Mouse (Mus musculus): ENCODE measurements around the gene Scap. TPM values are rescaled to one million over a fixed set of nuclear protein-coding genes. Genes with fewer than 3 reads are reported as not detected.

Gene Scap
- polyA plus RNA-seq, 1 experiment from 2014 or later, result 38.7 TPM

DNA sequence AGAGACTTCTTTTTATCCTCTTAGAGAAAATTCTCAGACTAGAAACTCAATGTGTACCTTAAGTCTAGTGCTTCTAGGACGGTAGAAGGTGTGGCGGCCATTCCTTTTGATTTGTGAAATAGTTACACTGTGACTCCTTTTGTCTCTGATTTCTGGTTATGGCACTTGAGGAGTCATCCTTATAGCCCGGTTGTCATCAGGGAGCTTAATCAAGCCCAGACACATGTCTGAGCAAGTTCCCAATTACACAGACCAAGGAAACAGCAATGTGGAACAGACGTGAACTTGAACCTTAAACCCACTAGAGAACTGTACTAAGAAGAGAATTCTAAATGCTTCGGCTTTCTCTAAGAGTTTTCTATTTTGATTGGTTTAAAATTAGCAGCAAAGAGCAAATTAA lies 17.1 kb downstream of the Scap start:
- no peaks in the 10 kb centered on the region for H3K27me3 ChIP-seq (ENCODE audit: insufficient read depth, low read length)
- H3K9ac ChIP-seq (replicated peaks; ENCODE audit: low read length), result no peak overlapping the region
- H3K27ac ChIP-seq (ENCODE audit: low read length), result no peak overlapping the region
- no peak overlapping the region for H3K4me2 ChIP-seq (replicated peaks; ENCODE audit: low read depth, low read length)
- peaks cover 4% of the 10 kb centered on the region for H3K4me1 ChIP-seq (ENCODE audit: insufficient read depth, low read length)
- peaks cover 4% of the 10 kb centered on the region; the same call in 1 of the 2 replicates for H3K36me3 ChIP-seq (ENCODE audit: insufficient read depth, low read length)
- ATAC-seq (ENCODE audit: low FRiP score, low TSS enrichment), result no peak
- H3K9me3 ChIP-seq (ENCODE audit: low read length), result no peaks in the 10 kb centered on the region
- WGBS, result 95% methylated on average over 5 of the region's 5 CpGs
- H3K4me3 ChIP-seq (ENCODE audit: low read length), result no peak overlapping the region

DNA sequence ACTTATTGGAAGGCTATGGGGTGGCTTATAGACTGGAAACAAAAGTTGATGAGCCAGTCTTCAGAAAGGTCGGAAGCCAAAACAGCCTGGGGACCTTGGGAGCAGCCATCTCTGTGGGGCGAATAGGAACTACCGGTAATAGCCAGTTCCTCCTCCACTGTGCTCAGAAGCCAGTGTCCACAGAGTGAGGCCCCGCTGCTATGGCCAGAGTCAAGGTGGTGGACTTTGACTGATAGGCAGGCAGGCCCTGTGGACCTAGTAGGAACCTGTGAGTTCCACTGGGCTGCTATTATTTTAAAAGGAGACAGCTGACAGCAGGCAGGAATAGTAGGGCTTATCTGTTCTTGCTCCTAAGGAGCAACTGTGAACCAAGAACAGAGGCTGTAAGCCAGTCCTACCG lies 17.5 kb downstream of the Scap start:
- ATAC-seq (ENCODE audit: low FRiP score, low TSS enrichment), result no peak
- Histone ChIP-seq H3K9me3 (ENCODE audit: low read length) (no peaks in the 10 kb centered on the region), H3K4me1 (ENCODE audit: insufficient read depth, low read length) (no peaks in the 10 kb centered on the region; the same call in 1 of the 2 replicates), H3K36me3 (ENCODE audit: insufficient read depth, low read length) (peaks cover 4% of the 10 kb centered on the region; the same call in 1 of the 2 replicates), H3K27ac (ENCODE audit: low read length) (no peak overlapping the region), H3K4me3 (ENCODE audit: low read length) (no peak overlapping the region), H3K9ac (replicated peaks; ENCODE audit: low read length) (no peak overlapping the region), H3K4me2 (replicated peaks; ENCODE audit: low read depth, low read length) (no peak overlapping the region), H3K27me3 (ENCODE audit: insufficient read depth, low read length) (no peaks in the 10 kb centered on the region)
- WGBS, result 86% methylated on average over 5 of the region's 5 CpGs

DNA sequence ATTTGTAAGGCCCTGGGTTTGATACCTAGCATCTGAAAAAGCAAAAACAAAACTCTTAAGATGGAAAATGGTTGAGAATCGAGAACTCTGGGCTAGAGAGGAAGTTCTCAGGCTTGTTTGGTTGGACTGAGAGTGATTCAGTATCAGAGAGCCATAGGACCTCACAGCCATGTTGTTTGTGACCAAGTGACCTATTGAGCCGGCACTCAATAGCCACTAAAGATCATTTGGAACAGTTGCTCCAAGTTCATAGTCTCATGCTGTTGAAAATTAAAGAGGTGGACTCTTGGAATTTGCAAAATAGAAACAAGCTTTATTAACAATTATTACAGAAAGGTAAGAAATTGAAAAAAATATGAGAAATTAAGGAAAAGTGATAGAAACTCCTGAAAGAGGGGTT lies 18.3 kb downstream of the Scap start:
- WGBS, result 90% methylated on average over 2 of the region's 2 CpGs
- no peak for ATAC-seq (ENCODE audit: low FRiP score, low TSS enrichment)

DNA sequence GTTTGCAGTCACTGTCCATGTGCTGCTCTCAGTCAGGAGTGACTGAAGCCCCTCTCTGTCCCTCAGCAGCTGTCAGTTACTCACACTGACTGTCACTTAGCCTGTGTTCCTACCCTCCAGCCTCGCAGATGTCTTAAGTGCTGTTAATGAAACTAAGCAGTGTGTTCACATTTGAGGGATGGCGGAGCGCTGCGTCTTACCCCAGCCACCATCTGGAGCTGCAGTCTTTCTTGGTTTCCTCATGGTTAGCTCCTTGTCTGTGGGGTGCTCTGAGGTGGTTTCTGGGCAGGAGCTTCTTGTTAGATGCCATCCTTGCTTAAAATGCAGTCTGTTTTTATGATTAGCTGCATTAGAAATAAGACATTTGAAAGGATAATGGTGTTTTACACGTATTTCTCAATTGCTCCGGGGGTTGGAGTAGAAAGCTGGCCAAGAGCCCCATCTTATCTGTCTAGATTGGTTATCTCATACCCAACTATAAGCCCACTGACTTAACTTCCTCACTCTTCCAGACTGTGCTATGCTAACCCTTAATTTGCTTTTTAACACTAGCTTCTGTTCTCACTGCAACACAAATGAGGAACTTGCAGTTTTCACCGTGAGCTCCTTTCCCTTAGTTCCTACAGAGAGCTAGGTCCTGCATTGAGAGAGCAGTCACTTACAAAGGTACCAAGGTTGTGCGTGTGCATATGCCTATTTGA lies 19.0 kb downstream of the Scap start:
- Histone ChIP-seq H3K9me3 (ENCODE audit: low read length) (no peaks in the 10 kb centered on the region), H3K4me3 (ENCODE audit: low read length) (no peak overlapping the region), H3K4me2 (replicated peaks; ENCODE audit: low read depth, low read length) (no peak overlapping the region), H3K9ac (replicated peaks; ENCODE audit: low read length) (no peak overlapping the region), H3K4me1 (ENCODE audit: insufficient read depth, low read length) (no peaks in the 10 kb centered on the region), H3K27me3 (ENCODE audit: insufficient read depth, low read length) (no peaks in the 10 kb centered on the region), H3K27ac (ENCODE audit: low read length) (no peak overlapping the region), H3K36me3 (ENCODE audit: insufficient read depth, low read length) (peaks cover 4% of the 10 kb centered on the region; the same call in 1 of the 2 replicates)
- no peak for ATAC-seq (ENCODE audit: low FRiP score, low TSS enrichment)
- WGBS, result 91% methylated on average over 8 of the region's 8 CpGs

More for the DNA sequence above, 18.3 kb downstream of the Scap start:
- Histone ChIP-seq H3K4me1 (ENCODE audit: insufficient read depth, low read length) (no peaks in the 10 kb centered on the region), H3K27ac (ENCODE audit: low read length) (no peak overlapping the region), H3K9ac (replicated peaks; ENCODE audit: low read length) (no peak overlapping the region), H3K4me2 (replicated peaks; ENCODE audit: low read depth, low read length) (no peak overlapping the region), H3K9me3 (ENCODE audit: low read length) (no peaks in the 10 kb centered on the region), H3K36me3 (ENCODE audit: insufficient read depth, low read length) (peaks cover 4% of the 10 kb centered on the region; the same call in 1 of the 2 replicates), H3K4me3 (ENCODE audit: low read length) (no peak overlapping the region), H3K27me3 (ENCODE audit: insufficient read depth, low read length) (no peaks in the 10 kb centered on the region)

DNA sequence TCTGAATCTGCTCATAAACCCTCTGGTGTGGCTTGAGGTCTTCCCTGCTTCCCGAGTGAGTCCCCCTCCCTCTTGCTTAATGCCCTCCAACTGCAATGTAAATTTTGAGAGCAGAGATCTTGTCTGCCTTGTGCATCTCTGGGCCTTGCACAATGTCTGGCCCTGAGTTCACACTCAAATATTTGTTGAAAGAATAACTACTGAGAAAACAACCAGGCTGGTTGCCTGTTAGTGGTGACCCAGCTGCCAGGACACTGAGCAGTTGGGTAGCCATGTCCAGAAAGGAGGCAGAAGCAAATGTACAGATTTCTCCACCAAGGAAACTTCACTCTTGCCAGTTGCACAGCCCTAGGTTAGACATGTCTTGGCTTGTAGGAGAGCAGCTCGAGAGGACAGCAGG lies 25.3 kb downstream of the Scap start:
- Histone ChIP-seq H3K4me1 (ENCODE audit: insufficient read depth, low read length) (no peaks in the 10 kb centered on the region), H3K4me3 (ENCODE audit: low read length) (no peak overlapping the region), H3K4me2 (replicated peaks; ENCODE audit: low read depth, low read length) (no peak overlapping the region), H3K36me3 (ENCODE audit: insufficient read depth, low read length) (peaks cover 12% of the 10 kb centered on the region), H3K9me3 (ENCODE audit: low read length) (no peaks in the 10 kb centered on the region), H3K27me3 (ENCODE audit: insufficient read depth, low read length) (no peaks in the 10 kb centered on the region), H3K27ac (ENCODE audit: low read length) (no peak overlapping the region), H3K9ac (replicated peaks; ENCODE audit: low read length) (no peak overlapping the region)
- 65% methylated on average over 2 of the region's 2 CpGs for WGBS
- no peak for ATAC-seq (ENCODE audit: low FRiP score, low TSS enrichment)

DNA sequence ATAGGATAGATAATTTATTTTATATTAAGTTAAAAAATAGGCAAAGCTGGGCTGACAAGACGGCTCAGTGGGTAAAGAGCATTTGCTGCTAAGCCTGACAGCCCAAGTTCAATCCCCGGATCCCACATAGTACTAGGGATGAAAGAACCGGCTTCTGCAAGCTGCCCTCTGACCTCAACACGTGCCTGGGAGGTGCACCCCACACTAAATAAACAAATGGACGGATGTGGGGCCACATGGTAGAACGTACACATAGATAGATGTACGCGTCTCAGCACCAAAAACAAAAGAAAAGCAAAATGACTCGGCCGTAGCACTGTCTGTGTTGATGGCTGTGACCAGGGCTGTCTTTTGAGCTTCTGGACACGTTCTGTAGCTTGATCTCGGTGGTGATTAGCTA lies 28.2 kb downstream of the Scap start:
- Histone ChIP-seq H3K27me3 (ENCODE audit: insufficient read depth, low read length) (no peaks in the 10 kb centered on the region), H3K9ac (replicated peaks; ENCODE audit: low read length) (no peak overlapping the region), H3K27ac (ENCODE audit: low read length) (no peak overlapping the region), H3K4me3 (ENCODE audit: low read length) (no peak overlapping the region), H3K4me2 (replicated peaks; ENCODE audit: low read depth, low read length) (no peak overlapping the region), H3K4me1 (ENCODE audit: insufficient read depth, low read length) (no peaks in the 10 kb centered on the region), H3K9me3 (ENCODE audit: low read length) (no peaks in the 10 kb centered on the region), H3K36me3 (ENCODE audit: insufficient read depth, low read length) (peaks cover 18% of the 10 kb centered on the region)
- no peak for ATAC-seq (ENCODE audit: low FRiP score, low TSS enrichment)
- 56% methylated on average over 12 of the region's 12 CpGs for WGBS

DNA sequence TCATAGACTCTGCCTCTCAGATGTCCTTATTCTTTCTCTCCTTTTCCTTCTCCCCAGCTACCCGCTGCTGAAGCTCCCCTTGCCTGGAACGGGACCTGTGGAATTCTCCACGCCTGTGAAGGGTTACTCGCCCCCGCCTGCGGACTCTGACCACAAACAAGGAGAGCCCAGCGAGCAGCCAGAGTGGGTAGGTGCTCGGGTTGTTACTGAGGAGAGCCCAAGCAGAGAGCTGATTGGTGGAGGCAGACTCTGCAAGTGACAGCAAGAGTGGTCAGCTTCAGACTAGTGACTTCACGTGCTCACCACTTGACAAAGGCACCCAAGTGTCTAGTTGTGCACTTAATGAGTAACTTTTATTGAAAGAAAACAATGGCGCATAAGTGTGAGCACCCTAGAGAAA lies 29.2 kb downstream of the Scap start:
- no peaks in the 10 kb centered on the region for H3K9me3 ChIP-seq (ENCODE audit: low read length)
- 78% methylated on average over 10 of the region's 10 CpGs for WGBS
- H3K36me3 ChIP-seq (ENCODE audit: insufficient read depth, low read length), result peaks cover 18% of the 10 kb centered on the region
- H3K9ac ChIP-seq (replicated peaks; ENCODE audit: low read length), result no peak overlapping the region
- ATAC-seq (ENCODE audit: low FRiP score, low TSS enrichment), result no peak
- no peak overlapping the region for H3K4me3 ChIP-seq (ENCODE audit: low read length)
- no peaks in the 10 kb centered on the region for H3K27me3 ChIP-seq (ENCODE audit: insufficient read depth, low read length)
- no peaks in the 10 kb centered on the region for H3K4me1 ChIP-seq (ENCODE audit: insufficient read depth, low read length)
- H3K27ac ChIP-seq (ENCODE audit: low read length), result no peak overlapping the region
- H3K4me2 ChIP-seq (replicated peaks; ENCODE audit: low read depth, low read length), result no peak overlapping the region

DNA sequence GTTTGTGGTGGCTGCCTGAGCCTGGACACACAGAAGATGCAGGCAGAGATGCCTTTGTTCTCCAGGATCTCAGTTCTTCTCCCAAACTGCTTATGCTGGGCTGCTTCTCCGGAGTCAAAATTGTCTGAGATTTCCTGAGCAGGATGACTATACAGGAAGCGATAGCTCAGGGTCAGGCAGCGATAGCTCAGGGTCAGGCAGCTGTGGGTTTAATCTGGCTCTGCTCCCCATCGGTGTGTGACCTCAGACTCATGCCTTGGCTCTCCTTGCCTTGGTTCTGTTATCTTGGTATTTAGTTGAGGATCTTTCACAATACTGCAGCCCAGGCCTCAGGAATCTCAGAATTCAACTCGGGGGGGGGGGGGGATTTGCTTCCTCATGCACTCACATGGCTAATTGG lies 33.7 kb downstream of the Scap start:
- Histone ChIP-seq H3K4me2 (replicated peaks; ENCODE audit: low read depth, low read length) (no peak overlapping the region), H3K27ac (ENCODE audit: low read length) (no peak overlapping the region), H3K4me3 (ENCODE audit: low read length) (no peak overlapping the region), H3K9ac (replicated peaks; ENCODE audit: low read length) (no peak overlapping the region), H3K36me3 (ENCODE audit: insufficient read depth, low read length) (peaks cover 18% of the 10 kb centered on the region), H3K4me1 (ENCODE audit: insufficient read depth, low read length) (no peaks in the 10 kb centered on the region), H3K27me3 (ENCODE audit: insufficient read depth, low read length) (no peaks in the 10 kb centered on the region), H3K9me3 (ENCODE audit: low read length) (no peaks in the 10 kb centered on the region)
- ATAC-seq (ENCODE audit: low FRiP score, low TSS enrichment), result no peak
- WGBS, result 80% methylated on average over 5 of the region's 5 CpGs

DNA sequence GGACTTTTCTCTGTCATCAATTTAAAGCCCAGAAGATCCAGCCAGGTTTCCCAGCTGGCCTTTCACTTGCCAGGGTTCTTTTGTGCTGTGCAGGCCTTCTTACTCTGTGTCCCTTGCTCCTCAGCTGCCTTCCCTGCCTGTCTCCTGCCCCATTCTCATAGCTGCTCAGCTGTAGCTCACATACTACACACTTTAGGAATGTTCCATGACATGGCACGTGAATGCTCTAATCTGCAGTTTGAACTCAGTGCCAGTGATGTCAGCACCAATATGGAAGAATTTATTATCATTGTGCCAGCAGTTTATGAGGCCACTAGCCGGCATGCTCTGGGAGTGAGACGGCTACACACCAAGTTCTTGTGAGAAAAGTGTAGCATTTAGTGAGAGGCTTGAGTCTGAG lies 36.8 kb downstream of the Scap start:
- H3K27me3 ChIP-seq (ENCODE audit: insufficient read depth, low read length), result no peaks in the 10 kb centered on the region
- ATAC-seq (ENCODE audit: low FRiP score, low TSS enrichment), result no peak
- 89% methylated on average over 3 of the region's 3 CpGs for WGBS
- H3K27ac ChIP-seq (ENCODE audit: low read length), result no peak overlapping the region
- no peak overlapping the region for H3K9ac ChIP-seq (replicated peaks; ENCODE audit: low read length)
- H3K4me2 ChIP-seq (replicated peaks; ENCODE audit: low read depth, low read length), result no peak overlapping the region
- H3K4me3 ChIP-seq (ENCODE audit: low read length), result no peak overlapping the region
- no peaks in the 10 kb centered on the region for H3K4me1 ChIP-seq (ENCODE audit: insufficient read depth, low read length)
- H3K9me3 ChIP-seq (ENCODE audit: low read length), result no peaks in the 10 kb centered on the region
- H3K36me3 ChIP-seq (ENCODE audit: insufficient read depth, low read length), result peaks cover 16% of the 10 kb centered on the region; the same call in 1 of the 2 replicates

DNA sequence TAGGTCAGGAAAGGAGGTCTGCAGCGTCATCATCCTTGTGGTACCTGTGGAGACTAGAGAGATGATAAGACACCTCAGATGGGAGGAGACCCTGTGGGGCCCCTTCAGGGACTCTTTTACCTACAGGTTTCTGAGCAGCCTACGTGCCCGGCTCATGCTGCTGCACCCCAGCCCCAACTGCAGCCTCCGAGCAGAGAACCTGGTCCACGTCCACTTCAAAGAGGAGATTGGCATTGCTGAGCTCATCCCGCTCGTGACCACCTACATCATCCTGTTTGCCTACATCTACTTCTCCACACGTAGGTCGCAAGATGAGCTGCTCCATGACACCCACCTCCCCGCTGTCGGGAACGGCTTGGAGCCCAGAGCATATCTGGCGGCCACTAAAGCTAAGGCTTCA lies 40.8 kb downstream of the Scap start:
- Histone ChIP-seq H3K4me1 (ENCODE audit: insufficient read depth, low read length) (no peaks in the 10 kb centered on the region), H3K27ac (ENCODE audit: low read length) (no peak overlapping the region), H3K27me3 (ENCODE audit: insufficient read depth, low read length) (no peaks in the 10 kb centered on the region), H3K9me3 (ENCODE audit: low read length) (no peaks in the 10 kb centered on the region), H3K4me3 (ENCODE audit: low read length) (no peak overlapping the region), H3K4me2 (replicated peaks; ENCODE audit: low read depth, low read length) (no peak overlapping the region), H3K36me3 (ENCODE audit: insufficient read depth, low read length) (peaks cover 27% of the 10 kb centered on the region), H3K9ac (replicated peaks; ENCODE audit: low read length) (no peak overlapping the region)
- ATAC-seq (ENCODE audit: low FRiP score, low TSS enrichment), result no peak
- 92% methylated on average over 13 of the region's 13 CpGs for WGBS
